Mouse (Mus musculus) MEL (cell line): Measurements from ENCODE around the gene Iqcj. TPM values are rescaled to one million over a fixed set of nuclear protein-coding genes. Genes with fewer than 3 reads are reported as not detected.

Source experiments
- DNase-seq: peaks from one replicate; pipeline ENCODE4 v3.0.0; 2011; ENCODE audit warnings: low read depth, low spot score
- H3K27ac ChIP-seq: 2 replicates; pipeline ENCODE4 v1.5.1; 2012; ENCODE audit warnings: low read depth, mild to moderate bottlenecking, control low read depth, low read length, moderate library complexity; ENCODE audit not compliant: control insufficient read depth
- H3K27me3 ChIP-seq, 2 experiments: fragments of 150-350 bp in 1 of 2; sonication (generic) in 1 of 2; 2 replicates each; pipeline ENCODE4 v1.6.1; 2012; ENCODE audit warnings: low read length in 2 of 2, mild to moderate bottlenecking in 2 of 2, improper control_type of control experiment in 1 of 2, moderate library complexity in 1 of 2; ENCODE audit not compliant: insufficient read depth in 2 of 2, control insufficient read depth in 1 of 2
- H3K36me3 ChIP-seq, 2 experiments: 2 replicates each; pipeline ENCODE4 v1.6.1; 2012 to 2014; ENCODE audit warnings: low read length in 2 of 2, improper control_type of control experiment in 1 of 2, inconsistent platforms in 1 of 2, mild to moderate bottlenecking in 1 of 2; ENCODE audit not compliant: insufficient read depth in 2 of 2, control insufficient read depth in 1 of 2
- H3K4me1 ChIP-seq, 2 experiments: fragments of 150-350 bp in 1 of 2; sonication (generic) in 1 of 2; 2 replicates each; pipeline ENCODE4 v1.6.1; 2012; ENCODE audit warnings: low read length in 2 of 2, improper control_type of control experiment in 1 of 2, mild to moderate bottlenecking in 1 of 2; ENCODE audit not compliant: insufficient read depth in 2 of 2, control insufficient read depth in 1 of 2
- H3K4me3 ChIP-seq, 2 experiments: fragments of 150-350 bp in 1 of 2; sonication (generic) in 1 of 2; 2 replicates each; pipeline ENCODE4 v1.5.1; 2012; ENCODE audit warnings: low read depth in 2 of 2, low read length in 2 of 2, mild to moderate bottlenecking in 2 of 2, moderate library complexity in 2 of 2, control low read depth in 1 of 2, improper control_type of control experiment in 1 of 2; ENCODE audit not compliant: control insufficient read depth in 1 of 2, insufficient read depth in 1 of 2
- H3K79me2 ChIP-seq: 2 replicates; pipeline ENCODE4 v1.6.1; 2012; ENCODE audit warnings: mild to moderate bottlenecking, low read length, moderate library complexity; ENCODE audit not compliant: control insufficient read depth, poor library complexity, insufficient read depth
- H3K9ac ChIP-seq: 2 replicates; pipeline ENCODE4 v1.6.1; 2012; ENCODE audit warnings: low read depth, mild to moderate bottlenecking, control low read depth, low read length, moderate library complexity; ENCODE audit not compliant: control insufficient read depth, poor library complexity, severe bottlenecking
- H3K9me3 ChIP-seq: fragments of 150-350 bp; sonication (generic); replicated peaks from 2 replicates; pipeline ENCODE4 v1.6.1; 2012; ENCODE audit warnings: mild to moderate bottlenecking, low read length, improper control_type of control experiment, moderate library complexity; ENCODE audit not compliant: insufficient read depth
- BHLHE40 ChIP-seq: IDR thresholded peaks from 2 replicates; pipeline ENCODE4 v1.6.1; 2012; ENCODE audit warnings: low read depth, mild to moderate bottlenecking, inconsistent platforms, low read length, improper control_type of control experiment, borderline replicate concordance
- CHD1 ChIP-seq: IDR thresholded peaks from 2 replicates; pipeline ENCODE4 v1.6.1; 2012; ENCODE audit warnings: low read depth, mild to moderate bottlenecking, inconsistent platforms, low read length, improper control_type of control experiment
- CHD2 ChIP-seq: IDR thresholded peaks from 2 replicates; pipeline ENCODE4 v1.6.1; 2011; ENCODE audit warnings: low read length, improper control_type of control experiment
- ELF1 ChIP-seq: IDR thresholded peaks from 2 replicates; pipeline ENCODE4 v1.6.1; 2014; ENCODE audit warnings: low read depth, mild to moderate bottlenecking, inconsistent platforms, low read length, improper control_type of control experiment, moderate library complexity
- JUND ChIP-seq: IDR thresholded peaks from 2 replicates; pipeline ENCODE4 v1.6.1; 2011; ENCODE audit warnings: low read depth, mild to moderate bottlenecking, improper control_type of control experiment, low read length
- MAX ChIP-seq: IDR thresholded peaks from 2 replicates; pipeline ENCODE4 v1.6.1; 2011; ENCODE audit warnings: low read length, improper control_type of control experiment
- MXI1 ChIP-seq: IDR thresholded peaks from 2 replicates; pipeline ENCODE4 v1.6.1; 2011; ENCODE audit warnings: mild to moderate bottlenecking, low read depth, low read length, improper control_type of control experiment
- MYC ChIP-seq: IDR thresholded peaks from 2 replicates; pipeline ENCODE4 v1.6.1; 2011; ENCODE audit warnings: low read depth, mild to moderate bottlenecking, low read length, improper control_type of control experiment, moderate library complexity
- NELFE ChIP-seq: IDR thresholded peaks from 2 replicates; pipeline ENCODE4 v1.6.1; 2011; ENCODE audit warnings: low read depth, low read length, improper control_type of control experiment
- NRF1 ChIP-seq: IDR thresholded peaks from 2 replicates; pipeline ENCODE4 v1.6.1; 2014; ENCODE audit warnings: low read depth, mild to moderate bottlenecking, inconsistent platforms, low read length, improper control_type of control experiment, moderate library complexity; ENCODE audit not compliant: poor library complexity, insufficient read depth, severe bottlenecking
- POLR2A ChIP-seq, 2 experiments: IDR thresholded peaks; 2 replicates each; pipeline ENCODE4 v1.6.1; 2011 to 2012; ENCODE audit warnings: low read length in 2 of 2, mild to moderate bottlenecking in 2 of 2, control low read depth in 1 of 2, improper control_type of control experiment in 1 of 2, low read depth in 1 of 2, moderate library complexity in 1 of 2; ENCODE audit not compliant: control insufficient read depth in 1 of 2, insufficient read depth in 1 of 2, poor library complexity in 1 of 2
- POLR2AphosphoS2 ChIP-seq: IDR thresholded peaks from 2 replicates; pipeline ENCODE4 v1.6.1; 2011; ENCODE audit warnings: low read length, improper control_type of control experiment
- RCOR1 ChIP-seq: IDR thresholded peaks from 2 replicates; pipeline ENCODE4 v1.6.1; 2012; ENCODE audit warnings: low read depth, mild to moderate bottlenecking, inconsistent platforms, low read length, improper control_type of control experiment
- SMC3 ChIP-seq: IDR thresholded peaks from 2 replicates; pipeline ENCODE4 v1.6.1; 2011; ENCODE audit warnings: low read depth, low read length, improper control_type of control experiment
- USF2 ChIP-seq, 2 experiments: IDR thresholded peaks; 2 replicates each; pipeline ENCODE4 v1.6.1; 2011 to 2012; ENCODE audit warnings: improper control_type of control experiment in 2 of 2, low read length in 2 of 2, borderline replicate concordance in 1 of 2, inconsistent platforms in 1 of 2, low read depth in 1 of 2, mild to moderate bottlenecking in 1 of 2; ENCODE audit not compliant: insufficient read depth in 1 of 2
- ZKSCAN1 ChIP-seq: IDR thresholded peaks from 2 replicates; pipeline ENCODE4 v1.6.1; 2012; ENCODE audit warnings: low read depth, mild to moderate bottlenecking, inconsistent platforms, low read length, improper control_type of control experiment, moderate library complexity
- ZNF384 ChIP-seq: IDR thresholded peaks from 2 replicates; pipeline ENCODE4 v1.6.1; 2012; ENCODE audit warnings: low read depth, mild to moderate bottlenecking, inconsistent platforms, low read length, improper control_type of control experiment
- polyA plus RNA-seq, 2 experiments: library from polyadenylated mRNA; stranded (reverse) in 1 of 2; unstranded in 1 of 2; fragments of >175 nt in 1 of 2; fragments of >200 nt in 1 of 2; gene quantifications; 2 replicates each; pipeline versions ENCODE4 v1.2.1 to v1.2.4; 2012; ENCODE audit warnings: low replicate concordance in 2 of 2, low read depth in 1 of 2; ENCODE audit not compliant: insufficient read length in 2 of 2, insufficient read depth in 1 of 2, missing spikeins in 1 of 2
- total RNA-seq: library from RNA; depleted of rRNA; stranded (reverse); fragments of 300-350 nt; gene quantifications from 2 replicates; pipeline ENCODE4 v1.2.3, GENCODE M21; 2012; rRNA removed

The Iqcj gene
- total and polyA plus RNA-seq, 3 experiments: not detected

- H3K4me1 ChIP-seq: no peaks in the 10 kb centered on the region
These were observed 209.3 kb downstream of the Iqcj start for GRCm38 (mm10) chr3:68101343-68101742.

GRCm38 (mm10) chr3:68105081-68105685, 213.2 kb downstream of the Iqcj start:
- Histone ChIP-seq H3K4me3 (no peak overlapping the region), H3K9ac (no peak overlapping the region), H3K4me1 (no peaks in the 10 kb centered on the region), H3K27ac (no peak overlapping the region), H3K36me3 (no peaks in the 10 kb centered on the region), H3K9me3 (no peaks in the 10 kb centered on the region), H3K27me3 (no peaks in the 10 kb centered on the region), H3K79me2 (no peaks in the 10 kb centered on the region)
- TF ChIP-seq NELFE: no peak
- TF ChIP-seq USF2 (IDR thresholded peaks at IDR 0.05; ENCODE audit: borderline replicate concordance in 1 of 2, insufficient read depth in 1 of 2, low read depth in 1 of 2, low read length in 2 of 2): no peak
- no peak for TF ChIP-seq CHD2
- TF ChIP-seq JUND: no peak
- no peak for TF ChIP-seq NRF1
- TF ChIP-seq ZKSCAN1: no peak
- no peak for TF ChIP-seq RCOR1
- TF ChIP-seq MAX: no peak
- no peak for TF ChIP-seq MXI1
- TF ChIP-seq SMC3: no peak
- TF ChIP-seq POLR2A (IDR thresholded peaks at IDR 0.05; ENCODE audit: control insufficient read depth in 1 of 2, insufficient read depth in 1 of 2, low read depth in 1 of 2, low read length in 2 of 2, poor library complexity in 1 of 2): no peak
- TF ChIP-seq MYC: no peak
- no peak for TF ChIP-seq CHD1
- no peak for DNase-seq

More at GRCm38 (mm10) chr3:68101343-68101742, 209.3 kb downstream of the Iqcj start:
- H3K36me3 ChIP-seq: no peaks in the 10 kb centered on the region
- no peaks in the 10 kb centered on the region for H3K9me3 ChIP-seq
- no peak overlapping the region for H3K9ac ChIP-seq
- H3K27me3 ChIP-seq: no peaks in the 10 kb centered on the region
- TF ChIP-seq BHLHE40 (no peak), ELF1 (no peak), SMC3 (no peak), ZNF384 (no peak), POLR2AphosphoS2 (no peak)
- TF ChIP-seq, all 39 proteins: peak for 0
- no peak for DNase-seq
- no peaks in the 10 kb centered on the region for H3K79me2 ChIP-seq
- H3K27ac ChIP-seq: no peak overlapping the region
- no peak overlapping the region for H3K4me3 ChIP-seq

Other genes with a start within 250 kb of the Iqcj start
- gene Iqschfp, start within 50 bp of the Iqcj start, total RNA-seq: not detected in 2 replicates
- gene Iqschfp, start within 50 bp of the Iqcj start, polyA plus RNA-seq: not detected
- 12.4 and 14.5 TPM in 2 replicates for gene Schip1, start 172.6 kb downstream of the Iqcj start, total RNA-seq
- 10 to 100 TPM in 1 of 2 experiments, not detected in 1; 10.1 TPM for gene Schip1, start 172.6 kb downstream of the Iqcj start, polyA plus RNA-seq